Mouse (Mus musculus): ENCODE data around the gene Orc4. TPM values are rescaled to one million over a fixed set of nuclear protein-coding genes. Genes with fewer than 3 reads are reported as not detected.
"Not testable (repeated sequence)": the region's sequence is repeated elsewhere in the genome, so short reads cannot be mapped to it uniquely, and the experiment has no call there.

Orc4 gene
- polyA plus RNA-seq, 1 experiment from 2014 or later, result 97.8 TPM

DNA sequence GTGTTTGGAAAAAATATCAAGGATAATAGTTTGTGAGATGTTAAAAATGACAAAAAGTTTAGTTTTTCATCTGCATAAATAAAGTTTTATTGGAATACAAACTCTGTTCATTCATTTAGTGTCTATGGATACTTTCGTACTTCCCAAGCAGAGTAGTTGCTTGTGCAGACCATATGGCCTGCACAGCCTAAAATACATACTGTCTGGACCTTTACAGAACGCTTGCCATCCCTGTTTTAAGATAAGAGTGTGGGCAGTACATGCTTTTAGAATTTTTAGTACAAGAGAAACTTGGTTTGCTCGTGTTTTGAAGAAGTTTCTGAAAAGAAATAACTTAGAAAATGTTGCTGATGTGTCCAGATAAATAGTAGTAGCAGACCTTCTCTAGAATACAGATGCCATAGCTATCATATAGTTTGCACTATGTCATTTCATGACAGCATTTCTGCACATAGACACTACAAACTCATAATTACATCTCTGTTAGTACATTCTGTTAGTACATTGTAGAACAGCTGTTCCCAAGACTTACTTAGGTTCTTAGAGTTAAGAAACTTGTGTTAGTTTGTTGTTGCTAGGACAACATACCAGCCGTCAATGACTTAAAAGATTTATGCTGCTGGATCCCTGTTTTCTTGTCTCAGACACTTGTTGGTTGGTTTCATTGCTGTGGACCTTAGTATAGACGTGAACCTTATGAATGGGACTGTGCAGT is 81.7 kb downstream of the Orc4 start:
- Histone ChIP-seq H3K36me3 (no peaks in the 10 kb centered on the region), H3K4me3 (no peak overlapping the region), H3K27me3 (ENCODE audit: insufficient read depth, poor library complexity, severe bottlenecking) (no peaks in the 10 kb centered on the region), H3K27ac (no peak overlapping the region), H3K9me3 (no peaks in the 10 kb centered on the region), H3K4me1 (peaks cover 3% of the 10 kb centered on the region; the same call in 1 of the 2 replicates)
- no peak for DNase-seq (ENCODE audit: low spot score)
- 76% methylated on average over 5 of the region's 5 CpGs for WGBS

DNA sequence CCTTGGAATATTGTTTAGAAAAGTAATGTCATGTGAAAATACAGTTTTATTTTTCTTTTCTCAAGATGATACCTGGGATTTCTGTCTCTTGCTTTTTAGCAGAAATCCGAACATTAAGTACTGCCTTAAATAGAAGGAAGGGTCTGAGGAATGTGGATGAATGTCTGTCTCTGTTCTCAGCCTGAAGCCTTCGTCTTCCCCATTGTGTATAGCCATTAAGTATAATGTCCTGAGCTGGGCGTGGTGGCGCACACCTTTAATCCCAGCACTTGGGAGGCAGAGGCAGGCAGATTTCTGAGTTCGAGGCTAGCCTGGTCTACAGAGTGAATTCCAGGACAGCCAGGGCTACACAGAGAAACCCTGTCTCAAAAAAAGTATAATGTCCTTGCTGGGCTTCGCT is 84.5 kb downstream of the Orc4 start:
- not testable (repeated sequence) for H3K9me3 ChIP-seq; H3K36me3 ChIP-seq; H3K4me3 ChIP-seq; DNase-seq (ENCODE audit: low spot score); H3K4me1 ChIP-seq; H3K27me3 ChIP-seq (ENCODE audit: insufficient read depth, poor library complexity, severe bottlenecking); H3K27ac ChIP-seq
- 89% methylated on average over 6 of the region's 6 CpGs for WGBS

Other genes starting within 250 kb of the Orc4 start
- gene Acvr2a, start 136.2 kb downstream of the Orc4 start, polyA plus RNA-seq (2016; fragmentation: Nextera tagmentation; extraction: Ambion mirVana), result 13.3 and 14.8 TPM in 2 replicates
- gene Mbd5, start 769 bp downstream of the Orc4 start, polyA plus RNA-seq (2016; fragmentation: Nextera tagmentation; extraction: Ambion mirVana), result 22.6 and 22.7 TPM in 2 replicates